Mouse (Mus musculus) liver, postnatal 0 days (tissue): ENCODE results near the gene Gtf2ird2.

Experiments used
- CTCF ChIP-seq: sonication (generic); IDR thresholded peaks from 2 replicates; pipeline ENCODE4 v1.5.1; 2016; ENCODE audit warnings: antibody characterized with exemption, low read depth
- EP300 ChIP-seq: IDR thresholded peaks from 2 replicates; pipeline ENCODE4 v1.6.1; 2016; ENCODE audit warnings: antibody characterized with exemption, low read depth, mild to moderate bottlenecking

GRCm38 (mm10) chr5:134183162-134183561 lies 657 bp upstream of the Gtf2ird2 start:
- no peak for TF ChIP-seq CTCF
- TF ChIP-seq EP300, result no peak; the same call in 1 of the 2 replicates
